Mouse (Mus musculus) liver, embryonic 14.5 days (tissue): ENCODE results near the gene Gfod2.

Source experiments
- CTCF ChIP-seq: IDR thresholded peaks from 2 replicates; pipeline ENCODE4 v1.5.1; 2016; ENCODE audit warnings: antibody characterized with exemption, low read depth, control low read depth
- EP300 ChIP-seq: IDR thresholded peaks from 2 replicates; pipeline ENCODE4 v1.6.1; 2016; ENCODE audit warnings: antibody characterized with exemption, low read depth

DNA sequence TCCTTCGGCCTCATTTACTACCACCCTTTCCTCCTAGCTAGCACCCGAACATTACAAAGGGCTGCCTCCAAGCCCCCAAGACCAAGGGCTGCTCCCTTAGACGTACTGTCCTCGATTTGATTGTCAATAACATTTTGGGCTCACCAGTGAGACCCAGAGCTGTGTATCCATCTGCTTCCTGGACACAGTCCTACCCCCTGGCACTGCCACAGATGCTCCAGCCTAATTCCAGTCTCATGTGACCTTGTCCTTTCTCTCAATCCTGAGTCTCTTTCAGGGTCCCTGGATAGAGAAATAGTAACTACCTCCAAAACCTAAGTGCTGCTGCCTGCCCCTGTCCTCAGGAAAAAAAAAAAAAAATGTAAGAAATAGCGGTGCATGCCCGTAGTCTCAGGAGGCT is 53.5 kb downstream of the Gfod2 start:
- no peak for TF ChIP-seq CTCF
- no peak for TF ChIP-seq EP300
